Mouse (Mus musculus) heart, embryonic 10.5 days (tissue): ENCODE results near the gene Ces1e. TPM values are rescaled to one million over a fixed set of nuclear protein-coding genes. Genes with fewer than 3 reads are reported as not detected.

Experiments used
- DNase-seq: peaks from one replicate; pipeline ENCODE4 v3.0.0-alpha.2; 2017; ENCODE audit warnings: low spot score
- H3K27ac ChIP-seq: fragments of 300-500 bp; sonication (generic); 2 replicates; pipeline ENCODE4 v1.5.1; 2016; ENCODE audit warnings: mild to moderate bottlenecking
- H3K27me3 ChIP-seq: fragments of 300-500 bp; sonication (generic); 2 replicates; pipeline ENCODE4 v1.6.1; 2016; ENCODE audit warnings: mild to moderate bottlenecking; ENCODE audit not compliant: poor library complexity, insufficient read depth, severe bottlenecking
- H3K36me3 ChIP-seq: fragments of 300-500 bp; sonication (generic); 2 replicates; pipeline ENCODE4 v1.6.1; 2016; ENCODE audit warnings: mild to moderate bottlenecking, moderate library complexity
- H3K4me1 ChIP-seq: fragments of 300-500 bp; sonication (generic); 2 replicates; pipeline ENCODE4 v1.6.1; 2016; ENCODE audit warnings: mild to moderate bottlenecking
- H3K4me3 ChIP-seq: fragments of 300-500 bp; sonication (generic); 2 replicates; pipeline ENCODE4 v1.5.1; 2016; ENCODE audit warnings: mild to moderate bottlenecking, moderate library complexity
- H3K9me3 ChIP-seq: fragments of 300-500 bp; sonication (generic); 2 replicates; pipeline ENCODE4 v1.6.1; 2016; ENCODE audit warnings: mild to moderate bottlenecking, moderate library complexity
- WGBS: fragments of 180-500 bp; shearing (Covaris S2); methylation state at CpG from one replicate; pipeline ENCODE4 v1.1.7; 2016; 5-methylcytosine and 5-hydroxymethylcytosine counted together
- polyA plus RNA-seq: library from polyadenylated mRNA; unstranded; fragments of >200 nt; fragmentation: Nextera tagmentation; extraction: Ambion mirVana; gene quantifications from 2 replicates; pipeline ENCODE4 v1.2.1, GENCODE M21; 2016

Ces1e gene
- polyA plus RNA-seq, 1 experiment from 2014 or later, result not detected

DNA sequence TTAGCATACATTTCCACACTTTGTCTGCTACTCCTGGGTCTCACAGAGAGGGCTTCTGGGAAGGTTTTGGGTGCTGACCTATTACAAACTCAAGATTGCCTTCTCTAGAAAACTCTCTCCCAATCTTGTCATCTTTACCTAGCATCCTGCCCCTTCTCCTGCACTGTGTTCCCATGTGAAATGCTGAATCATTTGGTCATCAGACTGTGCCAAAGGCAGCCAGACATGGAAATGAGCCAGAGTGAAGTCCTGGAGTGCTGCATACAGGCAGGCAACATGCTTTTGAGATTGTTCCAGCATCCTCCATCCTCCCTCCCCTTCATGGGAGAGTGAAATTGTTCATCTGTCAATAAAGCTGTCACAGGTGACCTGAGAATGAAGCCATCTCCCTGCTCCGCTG, 78.0 kb downstream of the Ces1e start:
- 90% methylated on average over 1 of the region's 1 CpGs for WGBS
- no peak overlapping the region for H3K27ac ChIP-seq

More for the DNA sequence above, 78.0 kb downstream of the Ces1e start:
- Histone ChIP-seq H3K4me3 (no peak overlapping the region), H3K36me3 (no peaks in the 10 kb centered on the region), H3K27me3 (no peaks in the 10 kb centered on the region), H3K4me1 (no peaks in the 10 kb centered on the region), H3K9me3 (no peaks in the 10 kb centered on the region)
- no peak for DNase-seq

Other genes starting within 250 kb of the Ces1e start
- 0.16 TPM in 1 of 2 replicates, not detected in the other for gene Ces1a, start 181.4 kb downstream of the Ces1e start, polyA plus RNA-seq
- not detected in 2 replicates for gene Ces1b, start 149.6 kb downstream of the Ces1e start, polyA plus RNA-seq
- not detected in 2 replicates for gene Ces1c, start 98.3 kb downstream of the Ces1e start, polyA plus RNA-seq
- 0.70 TPM in 1 of 2 replicates, not detected in the other for gene Ces1d, start 31.8 kb downstream of the Ces1e start, polyA plus RNA-seq
- gene Ces1f, start 50.1 kb upstream of the Ces1e start, polyA plus RNA-seq, result not detected in 2 replicates
- not detected in 2 replicates for gene Ces1g, start 107.7 kb upstream of the Ces1e start, polyA plus RNA-seq
- not detected in 2 replicates for gene Ces1h, start 150.1 kb upstream of the Ces1e start, polyA plus RNA-seq